Comparison of ENCODE assay signal across 19 mouse cellular contexts in genomic region chr13:40171775-40172174, GRCm38 (mm10).
DNase-seq lines count a peak whose midpoint lies in the region; ATAC-seq and TF ChIP-seq lines count a peak whose summit lies in the region.
"Had no signal": no experiment of that assay in that cellular context is flagged by ENCODE, and none has a peak within 500 bp of the region (broad histone marks: within the 10 kb centered on the region; RNA-seq: fewer than 3 reads in every experiment).

No protein-coding gene starts in this region.

- no peak overlapping the region for H3K27ac ChIP-seq in lung, embryonic 14.5 days (ENCODE audit: low read depth)
- no peak overlapping the region for H3K27ac ChIP-seq in intestine, embryonic 15.5 days
- H3K27ac ChIP-seq in intestine, embryonic 16.5 days (ENCODE audit: low read length) = no peak overlapping the region
- H3K27ac ChIP-seq: embryonic facial prominence, embryonic 10.5 days; embryonic facial prominence, embryonic 12.5 days; forebrain, embryonic 13.5 days; forebrain, embryonic 15.5 days had no signal

- no peaks in the 10 kb centered on the region for H3K9me3 ChIP-seq in lung, embryonic 14.5 days (ENCODE audit: low read depth, low read length)
- no peaks in the 10 kb centered on the region for H3K9me3 ChIP-seq in intestine, embryonic 15.5 days
- H3K9me3 ChIP-seq in intestine, embryonic 16.5 days (ENCODE audit: control insufficient read depth, low read length) = no peaks in the 10 kb centered on the region
- H3K9me3 ChIP-seq: embryonic facial prominence, embryonic 10.5 days; embryonic facial prominence, embryonic 12.5 days; forebrain, embryonic 13.5 days; forebrain, embryonic 15.5 days had no signal

- peak; percentile 35; the same call in 1 of the 2 replicates for ATAC-seq in lung, embryonic 14.5 days (ENCODE audit: insufficient read depth)
- ATAC-seq in intestine, embryonic 15.5 days = peak; percentile 68
- peak; percentile 58; the same call in 1 of the 2 replicates for ATAC-seq in intestine, embryonic 16.5 days
- ATAC-seq: forebrain, embryonic 13.5 days; forebrain, embryonic 15.5 days had no signal

- no peak for TF ChIP-seq CTCF in lung, embryonic 14.5 days (IDR thresholded peaks at IDR 0.05; ENCODE audit: low read depth)

- H3K4me1 ChIP-seq in lung, embryonic 14.5 days (ENCODE audit: insufficient read depth) = no peaks in the 10 kb centered on the region
- no peaks in the 10 kb centered on the region for H3K4me1 ChIP-seq in intestine, embryonic 15.5 days (replicated peaks)
- H3K4me1 ChIP-seq in intestine, embryonic 16.5 days (ENCODE audit: control insufficient read depth, insufficient read depth, low read length) = peaks cover 4% of the 10 kb centered on the region; the same call in 1 of the 2 replicates
- H3K4me1 ChIP-seq: forebrain, embryonic 13.5 days; forebrain, embryonic 15.5 days had no signal

- WGBS in lung, embryonic 14.5 days = 67% methylated on average over 4 of the region's 4 CpGs
- WGBS in intestine, embryonic 15.5 days = 47% methylated on average over 4 of the region's 4 CpGs
- 58% methylated on average over 4 of the region's 4 CpGs for WGBS in intestine, embryonic 16.5 days

- H3K4me2 ChIP-seq in lung, embryonic 14.5 days = no peak overlapping the region
- H3K4me2 ChIP-seq in intestine, embryonic 15.5 days (replicated peaks) = no peak overlapping the region
- no peak overlapping the region for H3K4me2 ChIP-seq in intestine, embryonic 16.5 days (ENCODE audit: low read depth, low read length)
- H3K4me2 ChIP-seq: embryonic facial prominence, embryonic 12.5 days; forebrain, embryonic 13.5 days; forebrain, embryonic 15.5 days had no signal

- H3K4me3 ChIP-seq in lung, embryonic 14.5 days (ENCODE audit: low read depth, low read length) = no peak overlapping the region
- no peak overlapping the region for H3K4me3 ChIP-seq in intestine, embryonic 15.5 days (replicated peaks)
- no peak overlapping the region for H3K4me3 ChIP-seq in intestine, embryonic 16.5 days (ENCODE audit: low read length)
- H3K4me3 ChIP-seq: embryonic facial prominence, embryonic 10.5 days; embryonic facial prominence, embryonic 12.5 days; forebrain, embryonic 13.5 days; forebrain, embryonic 15.5 days had no signal

- H3K9ac ChIP-seq in lung, embryonic 14.5 days = no peak overlapping the region
- H3K9ac ChIP-seq in intestine, embryonic 15.5 days = no peak overlapping the region
- H3K9ac ChIP-seq in intestine, embryonic 16.5 days (ENCODE audit: low read depth, low read length) = no peak overlapping the region
- H3K9ac ChIP-seq: embryonic facial prominence, embryonic 12.5 days; forebrain, embryonic 13.5 days; forebrain, embryonic 15.5 days had no signal

- peak; percentile 16 for DNase-seq in kidney, postnatal 10 days
- no peak for DNase-seq in kidney, postnatal 36 days
- DNase-seq in lung, embryonic 14.5 days = peak; percentile 44
- DNase-seq in lung, postnatal 25 days (ENCODE audit: low spot score) = no peak
- DNase-seq in spleen, postnatal 14 days (ENCODE audit: low spot score in 2 of 2) = no peak
- DNase-seq: adrenal gland, adult 2 months; adrenal gland, postnatal 10 days; adrenal gland, postnatal 25 days; cerebellum, adult 11-12 months; cerebellum, adult 2 months; cerebellum, adult 9-10 months; cerebellum, postnatal 10 days; cerebellum, postnatal 25 days had no signal

- no peaks in the 10 kb centered on the region for H3K36me3 ChIP-seq in lung, embryonic 14.5 days (ENCODE audit: insufficient read depth)
- no peaks in the 10 kb centered on the region for H3K36me3 ChIP-seq in intestine, embryonic 15.5 days
- H3K36me3 ChIP-seq in intestine, embryonic 16.5 days (ENCODE audit: control insufficient read depth, insufficient read depth, low read length) = no peaks in the 10 kb centered on the region
- H3K36me3 ChIP-seq: embryonic facial prominence, embryonic 10.5 days; embryonic facial prominence, embryonic 12.5 days; forebrain, embryonic 15.5 days had no signal

- no peaks in the 10 kb centered on the region for H3K27me3 ChIP-seq in lung, embryonic 14.5 days (ENCODE audit: insufficient read depth, low read length)
- no peaks in the 10 kb centered on the region for H3K27me3 ChIP-seq in intestine, embryonic 15.5 days (replicated peaks)
- no peaks in the 10 kb centered on the region for H3K27me3 ChIP-seq in intestine, embryonic 16.5 days (replicated peaks; ENCODE audit: control insufficient read depth, insufficient read depth, low read length)
- H3K27me3 ChIP-seq: embryonic facial prominence, embryonic 12.5 days; forebrain, embryonic 13.5 days; forebrain, embryonic 15.5 days had no signal

Comparison
In these comparisons a context has a peak if more than half of its experiments do, and no peak if none do; other contexts are left out.
1. DNase-seq: peak in kidney, postnatal 10 days (single experiment) and lung, embryonic 14.5 days (single experiment); none in kidney, postnatal 36 days (0 of 2), lung, postnatal 25 days (single experiment) and spleen, postnatal 14 days (0 of 2).
2. Peak in every context shown above with its lines, with median percentiles within 50 percentile points of each other: ATAC-seq.